Mouse (Mus musculus) heart, postnatal 4 days (tissue): ENCODE results near the gene Arhgef26. TPM values are rescaled to one million over a fixed set of nuclear protein-coding genes. Genes with fewer than 3 reads are reported as not detected.

Source experiments
- DNase-seq: peaks from one replicate; pipeline ENCODE4 v3.0.0; 2021
- total RNA-seq, 2 experiments: library from RNA; stranded (reverse); gene quantifications; 2 replicates each; pipeline ENCODE4 v1.2.3; 2021

The Arhgef26 gene
- total RNA-seq, 2 experiments from 2014 or later, result 4.7 to 7.8 TPM

DNA sequence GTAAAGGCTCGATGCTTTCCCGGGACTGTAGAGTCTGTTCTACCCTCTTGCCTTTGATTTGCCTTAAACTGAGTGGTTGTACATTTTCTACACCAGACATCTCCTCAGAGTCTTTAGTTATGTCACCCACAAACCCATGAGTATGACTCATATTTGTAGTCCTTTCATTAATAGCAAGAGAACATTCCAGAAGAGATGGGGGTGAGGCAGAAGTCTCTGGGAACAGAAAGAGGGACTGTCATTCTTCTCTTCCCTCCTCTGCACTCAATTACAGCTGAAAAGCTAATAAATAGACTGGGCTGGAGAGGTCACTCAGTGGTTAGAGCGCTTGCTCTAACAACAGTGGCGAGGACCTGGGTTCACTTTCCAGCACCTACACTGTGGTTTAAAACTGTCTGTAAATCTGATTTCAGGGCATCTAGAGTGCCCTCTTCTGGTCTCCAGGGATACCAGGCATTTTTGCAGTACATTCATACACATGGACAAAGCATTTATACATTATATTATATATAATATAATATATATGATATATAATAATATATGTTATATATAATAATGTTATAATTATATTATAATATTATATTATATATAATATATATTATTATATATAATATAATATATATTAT lies 111.8 kb downstream of the Arhgef26 start:
- no peak for DNase-seq

DNA sequence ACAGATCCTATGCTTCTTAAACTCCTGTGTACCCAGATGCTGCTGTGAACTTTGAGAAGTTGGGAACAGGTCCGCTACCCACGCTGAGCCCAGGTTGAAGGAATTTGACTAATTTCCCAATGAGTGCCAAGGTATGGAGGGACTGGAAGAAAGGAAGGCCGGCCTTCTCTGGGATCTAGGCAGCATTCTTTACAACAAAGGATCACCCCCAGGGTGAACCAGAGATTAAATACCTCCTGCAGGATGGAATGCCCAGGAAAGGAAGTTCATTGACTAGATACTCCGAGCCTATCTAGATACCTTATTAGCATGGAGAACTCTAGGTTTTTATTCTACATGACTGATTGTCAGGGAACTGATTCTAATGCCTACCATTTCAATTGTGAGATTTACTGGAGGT lies 114.8 kb downstream of the Arhgef26 start:
- no peak for DNase-seq

DNA sequence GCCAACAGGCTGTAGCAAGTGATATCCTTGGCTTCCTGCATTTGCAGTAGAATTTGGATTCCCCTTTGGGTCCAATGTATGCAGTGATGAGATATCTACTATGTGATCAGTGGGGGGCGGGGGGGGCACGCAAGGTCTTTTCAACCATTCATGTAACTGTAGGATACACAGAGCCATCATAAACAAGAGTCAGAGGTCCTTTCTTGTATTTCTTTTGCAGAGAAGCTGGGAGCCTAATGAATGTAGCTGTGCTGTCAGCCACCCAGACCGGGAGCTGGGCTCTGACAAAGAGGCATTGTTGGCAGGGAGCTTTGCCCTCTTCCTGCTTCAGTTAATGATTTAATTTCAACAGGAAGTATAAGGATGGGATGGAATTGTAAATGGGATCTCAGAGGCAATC lies 116.0 kb downstream of the Arhgef26 start:
- DNase-seq, result no peak

DNA sequence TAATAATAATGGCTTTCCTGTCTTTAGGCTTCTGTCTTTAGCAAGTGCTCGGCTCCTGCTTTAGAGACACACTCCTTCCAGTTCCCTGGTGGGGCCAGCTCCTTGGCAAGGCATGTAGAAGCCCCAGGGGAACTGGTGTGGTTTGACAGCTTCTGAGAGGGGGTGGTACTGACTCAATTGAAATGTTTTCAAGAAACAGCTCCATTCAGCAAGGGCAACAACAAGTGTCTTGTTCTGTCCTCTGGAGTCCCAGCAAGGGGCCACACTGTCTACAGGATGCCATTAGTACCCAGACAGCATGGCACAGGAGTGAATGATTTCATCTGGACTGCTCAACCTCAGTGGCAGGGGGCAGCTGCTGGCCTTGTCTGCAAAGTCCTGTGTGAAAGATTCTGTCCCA lies 117.7 kb downstream of the Arhgef26 start:
- no peak for DNase-seq

DNA sequence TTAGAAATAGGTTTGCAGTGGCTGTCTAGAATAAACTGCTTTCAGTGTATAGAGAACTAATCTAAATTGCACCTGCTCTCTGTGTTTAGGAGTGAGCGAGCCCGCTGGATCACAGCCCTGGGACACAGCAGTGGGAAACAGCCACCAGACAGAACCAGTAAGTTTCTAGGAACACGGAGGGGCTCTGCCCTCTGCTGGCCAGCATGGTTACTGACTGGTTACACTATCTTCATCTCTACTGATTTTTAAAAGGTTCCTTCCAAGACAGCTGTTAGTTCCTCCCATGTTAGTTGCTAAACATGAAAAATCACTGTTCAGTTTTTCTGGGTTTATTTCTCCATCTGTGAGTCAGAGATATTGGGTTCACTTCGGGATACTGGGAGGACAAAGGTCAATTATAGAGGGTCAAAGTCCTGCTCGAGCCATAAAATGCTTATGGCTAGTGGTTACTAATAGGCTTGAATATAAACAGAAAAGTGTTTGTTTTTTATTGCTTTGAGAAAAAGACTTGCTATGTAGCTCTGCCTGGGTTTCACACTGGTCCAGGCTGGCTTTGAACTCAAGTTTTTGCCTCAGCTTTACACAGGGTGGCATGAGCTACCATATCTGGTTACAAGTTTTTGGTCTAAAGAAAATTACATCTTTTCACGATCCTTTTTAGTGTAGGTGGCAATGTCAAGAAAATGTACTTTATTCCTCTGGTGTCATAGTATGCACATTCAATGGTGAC lies 120.3 kb downstream of the Arhgef26 start:
- peak; percentile 78 for DNase-seq

DNA sequence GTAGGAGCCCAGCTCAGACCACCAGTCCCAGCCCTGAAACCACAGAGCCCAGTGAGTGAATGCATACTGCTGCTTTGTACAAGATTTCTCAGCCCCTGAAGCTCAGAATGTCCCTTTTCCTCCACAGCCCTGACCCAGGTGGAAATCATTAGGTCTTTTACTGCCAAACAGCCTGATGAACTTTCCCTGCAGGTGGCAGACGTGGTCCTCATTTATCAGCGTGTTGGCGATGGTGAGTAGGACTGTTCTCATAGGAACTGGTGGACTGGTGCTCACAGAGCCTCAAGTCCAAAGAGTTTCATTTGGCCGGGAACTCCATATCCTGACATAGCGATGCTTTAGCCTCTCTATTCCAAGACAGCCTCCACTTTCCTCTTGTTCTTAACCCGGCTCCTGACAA lies 121.3 kb downstream of the Arhgef26 start:
- DNase-seq, result no peak

DNA sequence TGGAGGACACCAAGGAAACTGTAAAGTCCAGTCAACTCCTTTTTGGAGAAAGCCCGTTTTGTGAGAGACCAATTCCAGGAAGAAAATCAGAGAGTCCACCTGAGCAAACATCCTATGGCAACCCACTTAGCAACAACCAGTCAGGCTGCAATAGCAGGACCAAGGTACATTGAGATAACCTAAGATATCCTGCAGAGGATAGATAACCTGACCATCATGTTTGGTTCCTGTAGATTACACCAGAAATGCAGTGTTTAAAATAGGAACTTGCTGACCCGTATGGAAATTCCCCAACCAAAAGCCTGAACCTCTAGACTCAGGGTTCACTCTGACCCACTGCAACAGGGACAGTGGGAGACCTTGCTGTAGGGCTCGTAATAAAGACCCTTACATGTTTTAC lies 126.1 kb downstream of the Arhgef26 start:
- DNase-seq, result no peak

DNA sequence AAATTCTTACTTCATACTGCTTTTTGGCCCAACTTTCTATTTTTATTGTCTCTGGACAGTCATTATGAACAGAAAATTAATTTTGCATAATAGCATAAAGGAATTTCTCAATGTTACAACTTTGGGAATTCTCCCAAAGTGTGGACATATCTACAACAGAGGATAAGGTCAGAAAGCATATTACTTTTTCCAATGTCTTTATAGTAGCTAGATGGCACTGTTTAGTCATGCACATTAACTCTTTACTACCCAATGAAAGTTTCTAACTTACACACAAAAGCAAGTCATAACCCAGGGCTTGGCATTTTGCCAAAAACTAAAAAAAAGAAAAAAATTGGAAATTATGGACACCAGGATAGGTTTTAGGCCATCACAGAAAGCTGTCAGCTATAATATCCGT lies 132.0 kb downstream of the Arhgef26 start:
- DNase-seq, result no peak

DNA sequence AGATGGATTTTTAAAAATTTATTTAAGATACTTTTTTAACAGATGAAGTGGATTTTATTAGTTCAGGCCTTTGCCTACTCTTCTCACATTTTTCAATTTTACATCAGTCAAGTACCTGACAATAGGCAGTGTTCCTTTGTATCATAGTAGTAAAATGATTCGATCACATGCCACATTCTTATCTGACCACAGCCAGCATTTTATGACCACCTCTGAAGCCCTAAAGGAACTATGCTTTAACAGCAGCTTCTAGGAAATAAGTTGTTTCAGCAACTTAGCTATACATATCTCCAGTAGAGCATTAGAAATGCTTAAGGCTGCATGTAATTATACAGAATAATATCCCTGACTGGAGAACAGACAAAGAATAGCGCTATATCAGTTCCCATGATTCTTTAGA lies 146.2 kb downstream of the Arhgef26 start:
- no peak for DNase-seq

DNA sequence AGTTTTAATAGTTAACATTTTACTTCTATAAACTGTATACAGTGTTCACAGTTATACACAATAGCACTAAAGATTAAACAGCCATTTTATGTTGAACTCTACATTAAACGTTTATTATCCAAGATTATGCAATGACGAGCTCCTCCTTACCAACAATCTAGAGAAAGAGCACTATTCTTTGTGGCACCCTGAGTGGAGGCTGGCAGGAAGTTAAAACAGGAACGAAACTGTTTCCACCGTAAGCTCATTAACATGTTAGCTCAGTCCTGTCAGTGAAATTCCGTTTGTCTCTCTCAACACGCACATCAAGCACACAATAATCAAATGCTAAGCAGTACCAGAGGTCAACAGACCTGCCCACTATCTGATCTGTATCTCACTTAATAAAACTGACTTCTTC lies 154.4 kb downstream of the Arhgef26 start:
- no peak for DNase-seq

DNA sequence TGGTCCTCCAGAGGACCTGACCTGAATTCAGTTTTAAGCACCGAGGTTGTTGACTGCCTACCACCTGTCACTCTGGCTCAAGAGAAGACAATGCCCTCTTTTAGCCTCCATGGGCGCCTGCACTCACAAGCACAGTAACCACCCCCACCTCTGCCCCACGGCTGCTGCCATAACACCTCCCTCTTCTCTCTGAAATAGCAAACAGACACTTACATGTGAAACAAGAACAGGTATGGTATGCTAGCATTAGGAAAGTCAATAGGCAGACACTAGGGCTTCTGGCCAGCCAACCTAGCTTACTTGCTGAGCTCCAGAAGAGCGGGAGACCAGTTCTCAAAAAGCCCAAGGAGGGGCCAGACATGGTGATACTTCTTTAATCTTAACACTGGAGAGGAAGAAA lies 161.2 kb downstream of the Arhgef26 start:
- no peak for DNase-seq

DNA sequence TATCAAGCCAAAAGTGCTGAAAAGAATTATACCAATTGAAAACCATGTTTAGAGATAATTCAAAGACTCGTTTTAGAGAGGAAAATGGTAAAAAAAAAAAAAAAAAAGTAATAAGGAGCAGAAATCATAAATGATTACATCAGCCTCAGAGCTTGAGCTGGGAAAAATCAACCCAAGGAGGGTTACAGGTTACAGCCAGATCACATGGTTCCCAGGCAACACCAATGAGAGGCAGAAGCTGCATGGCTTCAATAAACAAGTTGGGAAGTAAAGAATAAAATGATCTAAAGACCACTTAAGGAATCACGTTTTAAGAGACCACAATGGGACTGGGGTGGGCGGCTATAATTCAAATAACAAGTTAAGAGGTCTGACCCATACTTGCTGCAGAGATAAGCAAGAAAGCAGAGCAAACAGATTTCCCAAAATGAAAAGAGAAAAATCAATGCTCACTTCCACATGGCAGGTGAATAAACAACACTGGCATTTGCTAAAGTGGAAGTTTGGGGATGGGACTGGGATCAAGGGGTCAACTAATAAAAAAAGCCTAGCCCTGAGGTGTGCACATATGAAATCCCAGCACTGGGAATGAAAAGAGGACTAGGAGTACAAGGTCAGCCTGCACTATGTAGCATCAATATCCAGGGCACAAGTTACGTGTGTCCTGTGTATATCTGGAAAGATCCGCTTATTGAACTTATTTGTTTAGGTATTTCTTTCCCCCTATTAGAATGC lies 167.2 kb downstream of the Arhgef26 start:
- DNase-seq, result no peak

DNA sequence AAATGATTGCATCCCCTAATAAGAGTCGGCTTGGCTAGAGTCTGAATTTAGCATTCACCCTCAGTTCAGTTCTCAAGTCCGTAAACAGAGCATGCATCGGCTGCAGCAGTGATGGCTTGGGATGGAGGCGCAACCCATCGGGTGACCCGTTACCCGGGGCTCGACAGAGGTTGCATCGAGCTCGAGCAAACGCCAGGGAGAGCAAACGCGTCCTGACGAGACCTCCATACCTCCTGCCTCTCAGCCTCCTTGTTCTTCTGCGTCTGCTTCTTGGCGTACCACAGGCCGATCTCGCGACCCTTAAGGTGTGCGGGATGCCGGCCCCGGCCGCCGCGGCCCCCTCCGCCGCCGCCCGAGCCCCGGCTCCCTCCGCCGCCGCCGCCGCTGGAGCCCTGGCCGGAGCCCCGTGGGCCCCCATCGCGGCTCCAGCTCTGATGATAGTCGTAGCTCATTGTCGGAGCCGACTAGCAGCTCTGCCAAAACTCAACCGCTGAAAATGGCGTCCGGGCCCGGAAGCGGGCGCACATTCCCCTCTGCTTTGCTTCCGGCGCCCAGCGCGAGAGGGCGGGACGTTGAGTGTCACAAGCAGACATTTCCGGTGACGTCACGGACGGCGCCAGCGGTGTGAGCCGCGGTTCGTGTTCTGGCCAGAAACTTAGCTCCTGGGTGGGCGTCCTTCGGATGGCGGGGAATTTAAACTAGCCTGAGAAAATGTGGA lies 168.5 kb downstream of the Arhgef26 start, which contains the start of gene Dhx36:
Gene Dhx36 (minus strand): TSS at position 517 of the 718 bp plus-strand sequence.
- peak; percentile 98 for DNase-seq

DNA sequence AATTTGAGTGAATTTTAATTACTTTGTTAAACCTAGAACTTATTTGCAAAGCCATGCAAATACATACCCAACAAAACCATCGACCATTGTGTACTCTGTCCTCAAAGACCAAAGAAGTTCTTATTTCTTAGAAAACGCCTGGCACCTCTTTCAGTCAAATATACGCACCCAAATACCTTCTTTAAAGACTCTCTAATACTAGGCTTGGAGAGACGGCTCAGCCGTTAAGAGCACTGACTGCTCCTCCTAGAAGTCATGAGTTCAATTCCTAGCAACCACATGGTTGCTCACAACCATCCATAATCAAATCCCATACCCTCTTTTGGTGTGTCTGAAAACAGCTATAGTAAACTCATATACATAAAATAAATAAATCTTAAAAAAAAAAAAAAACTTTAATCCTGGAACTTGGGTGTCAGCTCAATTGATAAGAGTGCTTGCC lies 169.1 kb downstream of the Arhgef26 start:
- DNase-seq, result no peak

Other genes with a start within 250 kb of the Arhgef26 start
- 10 to 100 TPM; 29.1 to 30.4 TPM for gene Dhx36, start 168.7 kb downstream of the Arhgef26 start, total RNA-seq